ENCODE assay signal across 13 mouse cellular contexts in the genomic region with DNA sequence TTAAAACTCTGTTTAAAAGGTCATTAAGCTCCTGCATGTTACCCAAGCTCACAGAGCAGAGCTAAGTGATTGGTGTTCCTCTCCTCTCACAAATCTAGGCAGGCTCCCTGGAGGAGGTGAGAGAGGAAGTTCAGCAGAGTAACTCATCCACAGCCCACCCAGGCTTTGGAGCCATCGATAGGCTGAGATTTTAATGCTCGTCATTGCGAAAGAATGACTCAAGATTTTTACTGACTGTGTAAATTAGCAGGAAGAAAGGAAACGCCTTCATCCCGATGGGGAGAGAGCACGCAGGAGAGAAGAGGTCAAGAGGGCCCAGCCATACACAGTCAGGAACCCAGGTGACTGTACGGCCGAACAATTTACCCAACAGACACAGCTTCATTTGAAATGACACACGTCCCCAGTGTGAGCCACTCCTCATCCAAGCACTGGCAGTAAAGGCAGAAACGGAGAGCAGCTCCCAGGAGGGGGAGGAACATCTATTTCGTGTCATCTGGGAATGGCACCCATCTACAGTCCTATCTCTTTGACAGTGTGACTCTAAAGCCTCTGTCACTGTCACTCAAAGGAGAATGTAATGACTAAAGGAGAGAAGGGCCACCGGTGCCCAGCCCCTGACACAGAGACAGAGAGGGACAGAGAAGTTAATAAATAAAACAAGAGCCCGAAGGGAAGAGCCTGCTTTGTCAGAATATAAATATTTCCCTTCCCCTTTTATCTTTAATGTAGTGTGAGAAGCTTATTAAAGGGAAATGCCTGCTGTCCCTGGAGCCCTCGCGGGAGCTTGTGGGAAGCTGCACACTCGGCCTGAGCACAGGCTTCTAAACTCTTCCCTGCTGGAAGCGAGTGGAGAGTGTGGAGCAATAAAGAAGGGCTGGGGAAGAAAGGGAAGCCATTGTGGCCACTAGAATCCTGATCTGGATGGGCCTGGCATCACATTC. TPM values are rescaled to one million over a fixed set of nuclear protein-coding genes. Genes with fewer than 3 reads are reported as not detected.
DNase-seq lines count a peak whose midpoint lies in the region; ATAC-seq and TF ChIP-seq lines count a peak whose summit lies in the region.
"Had no signal": no experiment of that assay in that cellular context is flagged by ENCODE, and none has a peak within 500 bp of the region (broad histone marks: within the 10 kb centered on the region; RNA-seq: fewer than 3 reads in every experiment).

No protein-coding gene starts in this region.

- no peak overlapping the region for H3K4me3 ChIP-seq in gastrocnemius, adult 2 months
- no peak overlapping the region for H3K4me3 ChIP-seq in midbrain, embryonic 11.5 days (ENCODE audit: low read depth, low read length)
- H3K4me3 ChIP-seq: left cerebral cortex, adult 2 months; megakaryocyte, embryonic 14.5 days had no signal

- intact Hi-C loops in gastrocnemius, adult 2 months (cut with DNase I) = no loop called here
- intact Hi-C loops in gastrocnemius, postnatal 36 days (cut with DNase I) = no loop called here
- intact Hi-C loops in left cerebral cortex, postnatal 10 days (cut with DNase I) = no loop called here

- DNase-seq in gastrocnemius, adult 2 months = no peak
- DNase-seq in gastrocnemius, postnatal 36 days = no peak
- peak; percentile 21 for DNase-seq in 416B (ENCODE audit: low read depth)
- no peak for DNase-seq in midbrain, embryonic 11.5 days (ENCODE audit: low spot score, missing footprints)
- no peak for DNase-seq in heart, adult 9 months (ENCODE audit: low spot score in 2 of 2)
- no peak for DNase-seq in left cerebral cortex, postnatal 10 days (ENCODE audit: extremely low spot score in 1 of 2, low spot score in 2 of 2)
- DNase-seq in embryo, embryonic 10.5 days (ENCODE audit: low spot score) = no peak
- DNase-seq: right cerebral cortex, postnatal 14 days had no signal

- no peaks in the 10 kb centered on the region for H3K9me3 ChIP-seq in midbrain, embryonic 11.5 days (ENCODE audit: control insufficient read depth, low read length)
- H3K9me3 ChIP-seq: megakaryocyte, embryonic 14.5 days had no signal

- H3K9ac ChIP-seq in midbrain, embryonic 11.5 days (ENCODE audit: low read length) = no peak overlapping the region; the same call in 1 of the 2 replicates

- no peak overlapping the region for H3K4me2 ChIP-seq in midbrain, embryonic 11.5 days

- H3K27me3 ChIP-seq in midbrain, embryonic 11.5 days (ENCODE audit: control insufficient read depth, insufficient read depth, low read length) = no peaks in the 10 kb centered on the region

- 54% methylated on average over 17 of the region's 17 CpGs for WGBS in midbrain, embryonic 11.5 days

- no peak for TF ChIP-seq CTCF in gastrocnemius, adult 2 months (IDR thresholded peaks at IDR 0.05)

- no peaks in the 10 kb centered on the region for H3K36me3 ChIP-seq in midbrain, embryonic 11.5 days (ENCODE audit: control insufficient read depth, insufficient read depth, low read length)

- H3K4me1 ChIP-seq in midbrain, embryonic 11.5 days (ENCODE audit: control insufficient read depth, insufficient read depth, low read length) = peaks cover 7% of the 10 kb centered on the region
- H3K4me1 ChIP-seq: megakaryocyte, embryonic 14.5 days had no signal

- peak; percentile 33 for ATAC-seq in granulocyte monocyte progenitor cell, adult 5-6 weeks (replicated peaks; ENCODE audit: poor library complexity, severe bottlenecking)
- ATAC-seq in midbrain, embryonic 11.5 days (ENCODE audit: low FRiP score) = 0 out of 2 replicates have a peak, but pooled peaks have one; percentile 42
- ATAC-seq: CD4-positive, CD25-positive, alpha-beta regulatory T cell, adult 4 months; inflammation-experienced regulatory T-cells, adult 6 months had no signal

- peak overlapping the region; percentile 24; the same call in 1 of the 2 replicates for H3K27ac ChIP-seq in gastrocnemius, adult 2 months
- no peak overlapping the region for H3K27ac ChIP-seq in midbrain, embryonic 11.5 days (ENCODE audit: low read depth, low read length)
- H3K27ac ChIP-seq: left cerebral cortex, adult 2 months had no signal

RNA-seq across cellular contexts. Expression of a gene that starts 17.3 kb away (rescaled TPM):
- 10 to 100 TPM; 21.6 to 42.4 TPM for total RNA-seq in gastrocnemius, adult 2 months (2021)
- total RNA-seq in gastrocnemius, postnatal 36 days (2021) = 10 to 100 TPM; 27.9 to 41.0 TPM
- 4.3 and 4.9 TPM in 2 replicates for total RNA-seq in granulocyte monocyte progenitor cell, adult 5-6 weeks (2014; fragmentation: Nextera tagmentation)
- total RNA-seq in granulocyte monocyte progenitor cell, adult 5-6 weeks (2017) = 2.8 and 4.6 TPM in 2 replicates
- 5.3 and 6.3 TPM in 2 replicates for polyA plus RNA-seq in midbrain, embryonic 11.5 days (2014; fragmentation: Nextera tagmentation; extraction: Ambion mirVana)
- total RNA-seq in left cerebral cortex, postnatal 10 days (2021) = 1 to 10 TPM; 5.4 to 6.1 TPM
- polyA plus RNA-seq: CD4-positive, CD25-positive, alpha-beta regulatory T cell, adult 4 months had no signal

RNA-seq across cellular contexts. Expression of a gene that starts 51.1 kb away (rescaled TPM):
- 1 to 10 TPM in 1 of 2 experiments, under 1 TPM in 1; 0.75 to 1.7 TPM for total RNA-seq in gastrocnemius, adult 2 months (2021)
- total RNA-seq in gastrocnemius, postnatal 36 days (2021) = under 1 TPM in 1 of 2 experiments, not detected in 1; 0.25 TPM
- total RNA-seq in granulocyte monocyte progenitor cell, adult 5-6 weeks (2014; fragmentation: Nextera tagmentation) = 0.41 and 2.8 TPM in 2 replicates
- not detected in 2 replicates for total RNA-seq in granulocyte monocyte progenitor cell, adult 5-6 weeks (2017)
- polyA plus RNA-seq in midbrain, embryonic 11.5 days (2014; fragmentation: Nextera tagmentation; extraction: Ambion mirVana) = 7.0 and 7.1 TPM in 2 replicates
- total RNA-seq in left cerebral cortex, postnatal 10 days (2021) = 1 to 10 TPM; 4.6 to 4.8 TPM
